Mouse (Mus musculus) ES-E14 (cell line): ENCODE measurements around the gene Sdhb. TPM values are rescaled to one million over a fixed set of nuclear protein-coding genes. Genes with fewer than 3 reads are reported as not detected.

Experiments used
- DNase-seq: peaks from one replicate; pipeline ENCODE4 v3.0.0-alpha.2; 2013; ENCODE audit warnings: low read depth, low spot score
- H3K27ac ChIP-seq: 2 replicates; pipeline ENCODE4 v1.5.1; 2012; ENCODE audit warnings: low read depth, mild to moderate bottlenecking, low read length, moderate library complexity, mixed read lengths; ENCODE audit not compliant: poor library complexity, insufficient read depth, severe bottlenecking
- H3K36me3 ChIP-seq: 2 replicates; pipeline ENCODE4 v1.6.1; 2012; ENCODE audit warnings: mild to moderate bottlenecking, low read length, moderate library complexity, mixed read lengths; ENCODE audit not compliant: control insufficient read depth, poor library complexity, insufficient read depth, severe bottlenecking
- H3K4me1 ChIP-seq, 2 experiments: fragments of 150-350 bp in 1 of 2; sonication (generic) in 1 of 2; 2 replicates each; pipeline ENCODE4 v1.6.1; 2012; ENCODE audit warnings: low read length in 2 of 2, mild to moderate bottlenecking in 1 of 2, mixed read lengths in 1 of 2; ENCODE audit not compliant: control insufficient read depth in 2 of 2, insufficient read depth in 2 of 2, poor library complexity in 1 of 2
- H3K4me3 ChIP-seq, 2 experiments: fragments of 150-350 bp in 1 of 2; sonication (generic) in 1 of 2; 2 replicates each; pipeline ENCODE4 v1.5.1; 2012; ENCODE audit warnings: low read length in 2 of 2, low read depth in 1 of 2, mild to moderate bottlenecking in 1 of 2, mixed read lengths in 1 of 2; ENCODE audit not compliant: insufficient read depth in 1 of 2, poor library complexity in 1 of 2, severe bottlenecking in 1 of 2
- H3K9ac ChIP-seq: 2 replicates; pipeline ENCODE4 v1.6.1; 2012; ENCODE audit warnings: low read depth, mild to moderate bottlenecking, low read length, mixed read lengths; ENCODE audit not compliant: poor library complexity, insufficient read depth, severe bottlenecking
- H3K9me3 ChIP-seq: fragments of 150-350 bp; sonication (generic); 2 replicates; pipeline ENCODE4 v1.6.1; 2012; ENCODE audit warnings: low read depth, mild to moderate bottlenecking, low read length; ENCODE audit not compliant: control insufficient read depth, insufficient read depth
- CHD2 ChIP-seq: IDR thresholded peaks from 2 replicates; pipeline ENCODE4 v1.6.1; 2014; ENCODE audit warnings: mild to moderate bottlenecking, low read depth, low read length, inconsistent platforms
- HCFC1 ChIP-seq: IDR thresholded peaks from 2 replicates; pipeline ENCODE4 v1.6.1; 2012; ENCODE audit warnings: low read length, inconsistent platforms, borderline replicate concordance; ENCODE audit not compliant: insufficient read depth
- MAFK ChIP-seq: IDR thresholded peaks from 2 replicates; pipeline ENCODE4 v1.6.1; 2014; ENCODE audit warnings: mild to moderate bottlenecking, low read depth, low read length, inconsistent platforms; ENCODE audit not compliant: insufficient read depth
- ZC3H11A ChIP-seq: IDR thresholded peaks from 2 replicates; pipeline ENCODE4 v1.6.1; 2012; ENCODE audit warnings: low read depth, mild to moderate bottlenecking, inconsistent platforms, low read length, borderline replicate concordance
- ZNF384 ChIP-seq: IDR thresholded peaks from 2 replicates; pipeline ENCODE4 v1.6.1; 2012; ENCODE audit warnings: low read depth, low read length, inconsistent platforms
- in situ Hi-C, 2 experiments: fragments of 600-800 bp; cut with MboI; formaldehyde crosslinking; loops; one replicate each; pipeline ENCODE4 v1.15.1; 2025; ENCODE audit warnings: low sequenced_read_pairs in 2 of 2, inconsistent platforms in 1 of 2; ENCODE audit not compliant: unreplicated experiment in 2 of 2
- total RNA-seq: library from RNA; depleted of rRNA; stranded (reverse); fragments of 300-350 nt; gene quantifications from 2 replicates; pipeline ENCODE4 v1.2.3, GENCODE M21; 2012

The Sdhb gene
- total RNA-seq, 1 experiment = 135 TPM

GRCm38 (mm10) chr4:140964620-140965019 is 3.6 kb downstream of the Sdhb start:
- Histone ChIP-seq H3K27ac (no peak overlapping the region), H3K4me1 (peaks cover 5 to 13% of the 10 kb centered on the region in 2 experiments)
- in situ Hi-C loops = no loop called here

GRCm38 (mm10) chr4:140967386-140968159 is 6.6 kb downstream of the Sdhb start:
- peaks cover 25% of the 10 kb centered on the region; the same call in 1 of the 2 replicates for H3K36me3 ChIP-seq
- in situ Hi-C loops = no loop called here
- H3K9me3 ChIP-seq = no peaks in the 10 kb centered on the region

More at GRCm38 (mm10) chr4:140964620-140965019, 3.6 kb downstream of the Sdhb start:
- Histone ChIP-seq H3K36me3 (peaks cover 5% of the 10 kb centered on the region; the same call in 1 of the 2 replicates), H3K4me3 (no peak overlapping the region), H3K9me3 (no peaks in the 10 kb centered on the region), H3K9ac (no peak overlapping the region)
- peak; percentile 70 for DNase-seq
- TF ChIP-seq ZNF384 (no peak), MAFK (peak; percentile 46; the same call in 1 of the 2 replicates), CHD2 (no peak), HCFC1 (no peak), ZC3H11A (0 out of 2 replicates have a peak, but pooled peaks have one; percentile 5)

GRCm38 (mm10) chr4:140971691-140972090 is 10.7 kb downstream of the Sdhb start:
- H3K4me3 ChIP-seq = no peak overlapping the region
- peaks cover 57% of the 10 kb centered on the region for H3K36me3 ChIP-seq
- no peak overlapping the region; the same call in 1 of the 2 replicates for H3K27ac ChIP-seq
- in situ Hi-C loops = no loop called here
- H3K9me3 ChIP-seq = no peaks in the 10 kb centered on the region
- H3K9ac ChIP-seq = no peak overlapping the region
- no peak for DNase-seq
- TF ChIP-seq MAFK (no peak), CHD2 (no peak), HCFC1 (no peak), ZC3H11A (no peak), ZNF384 (no peak)
- peaks cover 3 to 6% of the 10 kb centered on the region in 2 experiments; a peak in 3 of 4 replicates for H3K4me1 ChIP-seq

More at GRCm38 (mm10) chr4:140967386-140968159, 6.6 kb downstream of the Sdhb start:
- Histone ChIP-seq H3K4me3 (no peak overlapping the region), H3K9ac (no peak overlapping the region), H3K4me1 (peaks cover 5 to 12% of the 10 kb centered on the region in 2 experiments), H3K27ac (no peak overlapping the region)
- no peak for TF ChIP-seq ZNF384
- TF ChIP-seq HCFC1 = no peak
- TF ChIP-seq ZC3H11A = no peak
- no peak for TF ChIP-seq CHD2
- no peak for TF ChIP-seq MAFK
- no peak for DNase-seq

GRCm38 (mm10) chr4:140974408-140974807 is 13.4 kb downstream of the Sdhb start:
- in situ Hi-C loops = no loop called here

More at GRCm38 (mm10) chr4:140974408-140974807, 13.4 kb downstream of the Sdhb start:
- no peaks in the 10 kb centered on the region for H3K9me3 ChIP-seq
- no peak overlapping the region for H3K27ac ChIP-seq
- H3K4me1 ChIP-seq = peaks cover 0 to 12% of the 10 kb centered on the region in 2 experiments; a peak in 2 of 4 replicates
- no peak overlapping the region for H3K4me3 ChIP-seq
- H3K9ac ChIP-seq = no peak overlapping the region
- no peak for DNase-seq
- TF ChIP-seq ZC3H11A (no peak), CHD2 (no peak), ZNF384 (no peak), HCFC1 (no peak), MAFK (no peak)
- peaks cover 61% of the 10 kb centered on the region for H3K36me3 ChIP-seq
